Mouse (Mus musculus) liver, embryonic 15.5 days (tissue): ENCODE measurements around the gene Cnot11. TPM values are rescaled to one million over a fixed set of nuclear protein-coding genes. Genes with fewer than 3 reads are reported as not detected.

Experiments
- ATAC-seq: fragments of 200-750 bp; cut with Nextera tagmentation; 2 replicates; pipeline ENCODE4 v1.8.0; 2017; ENCODE audit warnings: moderate number of reproducible peaks, mild to moderate bottlenecking, moderate library complexity; ENCODE audit not compliant: insufficient read depth
- H3K27ac ChIP-seq: fragments of 300-500 bp; sonication (generic); replicated peaks from 2 replicates; pipeline ENCODE4 v1.5.1; 2015; ENCODE audit warnings: mild to moderate bottlenecking, inconsistent platforms
- H3K27me3 ChIP-seq: fragments of 300-500 bp; sonication (generic); 2 replicates; pipeline ENCODE4 v1.6.1; 2015; ENCODE audit warnings: mild to moderate bottlenecking, inconsistent platforms
- H3K36me3 ChIP-seq: fragments of 300-500 bp; sonication (generic); replicated peaks from 2 replicates; pipeline ENCODE4 v1.6.1; 2015; ENCODE audit warnings: moderate library complexity, mild to moderate bottlenecking, inconsistent platforms
- H3K4me1 ChIP-seq: fragments of 300-500 bp; sonication (generic); replicated peaks from 2 replicates; pipeline ENCODE4 v1.6.1; 2015; ENCODE audit warnings: inconsistent platforms
- H3K4me2 ChIP-seq: fragments of 300-500 bp; sonication (generic); 2 replicates; pipeline ENCODE4 v1.6.1; 2015; ENCODE audit warnings: moderate library complexity, mild to moderate bottlenecking, inconsistent platforms
- H3K4me3 ChIP-seq: fragments of 300-500 bp; sonication (generic); replicated peaks from 2 replicates; pipeline ENCODE4 v1.5.1; 2015; ENCODE audit warnings: mild to moderate bottlenecking, inconsistent platforms
- H3K9ac ChIP-seq: fragments of 300-500 bp; sonication (generic); 2 replicates; pipeline ENCODE4 v1.6.1; 2015; ENCODE audit warnings: moderate library complexity, mild to moderate bottlenecking, inconsistent platforms
- H3K9me3 ChIP-seq: fragments of 300-500 bp; sonication (generic); replicated peaks from 2 replicates; pipeline ENCODE4 v1.6.1; 2016; ENCODE audit warnings: inconsistent platforms
- WGBS: fragments of 180-500 bp; shearing (Covaris S2); methylation state at CpG from one replicate; pipeline ENCODE4 v1.1.7; 2015; ENCODE audit warnings: mixed read lengths; ENCODE audit not compliant: insufficient replicate concordance; 5-methylcytosine and 5-hydroxymethylcytosine counted together
- polyA plus RNA-seq: library from polyadenylated mRNA; unstranded; fragments of >200 nt; fragmentation: Nextera tagmentation; extraction: Ambion mirVana; gene quantifications from 2 replicates; pipeline ENCODE4 v1.2.1, GENCODE M21; 2015

The Cnot11 gene
- polyA plus RNA-seq, 1 experiment from 2014 or later, result 8.1 TPM

DNA sequence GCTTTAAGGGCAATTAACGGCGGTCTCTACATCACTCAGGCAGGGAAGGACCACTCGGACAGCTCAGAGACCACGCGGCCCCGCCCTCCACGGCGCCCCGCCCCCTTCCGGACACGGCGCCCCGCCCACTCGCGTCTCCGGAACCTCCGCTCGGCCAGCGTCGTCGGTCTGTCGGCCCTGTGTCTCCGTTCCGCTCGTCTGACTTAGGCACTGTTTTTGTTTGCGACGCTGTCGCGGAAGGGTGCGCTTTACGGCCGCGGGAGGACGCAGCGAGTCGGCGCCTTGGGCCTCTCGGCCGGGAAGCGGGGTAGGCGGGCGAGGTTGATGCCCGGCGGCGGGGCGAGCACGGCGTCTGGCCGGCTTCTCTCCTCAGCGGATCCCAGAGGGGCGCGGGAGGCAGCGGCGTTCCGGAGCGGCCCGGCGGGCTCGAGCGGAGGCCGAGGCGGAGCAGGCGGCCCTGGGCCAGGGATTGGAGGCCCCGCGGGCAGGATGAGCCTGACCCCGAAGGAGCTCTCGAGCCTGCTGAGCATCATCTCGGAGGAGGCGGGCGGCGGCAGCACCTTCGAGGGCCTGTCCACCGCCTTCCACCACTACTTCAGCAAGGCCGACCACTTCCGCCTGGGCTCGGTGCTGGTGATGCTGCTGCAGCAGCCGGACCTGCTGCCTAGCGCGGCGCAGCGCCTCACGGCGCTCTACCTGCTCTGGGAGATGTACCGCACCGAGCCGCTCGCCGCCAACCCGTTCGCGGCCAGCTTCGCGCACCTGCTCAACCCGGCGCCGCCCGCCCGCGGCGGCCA is 921 bp downstream of the Cnot11 start:
- Histone ChIP-seq H3K4me3 (peak overlapping the region; percentile 95), H3K9me3 (no peaks in the 10 kb centered on the region), H3K36me3 (peaks cover 28% of the 10 kb centered on the region), H3K4me1 (peaks cover 28% of the 10 kb centered on the region), H3K4me2 (peak overlapping the region; percentile 98), H3K9ac (peak overlapping the region; percentile 92), H3K27me3 (0 out of 2 replicates have a peak, but pooled peaks cover 4% of the 10 kb centered on the region), H3K27ac (peak overlapping the region; percentile 92)
- WGBS, result under 1% methylated on average over 100 of the region's 100 CpGs
- peak; percentile 93 for ATAC-seq

DNA sequence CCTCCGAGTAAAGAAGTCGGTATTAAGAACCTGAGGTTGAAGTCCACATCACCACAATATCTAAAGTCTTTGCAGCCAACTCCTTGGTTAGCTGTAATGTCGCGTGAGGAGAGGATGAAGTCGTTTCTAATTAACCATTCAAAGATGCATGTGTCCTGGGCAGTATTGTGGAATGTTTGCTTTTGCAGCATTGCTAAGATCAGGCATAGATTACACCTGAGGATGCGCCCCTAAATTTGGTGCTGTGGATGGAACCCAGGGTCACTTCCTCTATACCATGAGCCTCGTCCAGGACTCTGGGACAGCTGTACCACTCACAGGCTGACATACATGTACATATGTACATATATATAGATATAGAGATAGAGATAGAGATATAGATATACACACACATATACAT is 1.9 kb downstream of the Cnot11 start:
- ATAC-seq, result no peak
- H3K4me2 ChIP-seq, result peak overlapping the region; percentile 98
- peak overlapping the region; percentile 95 for H3K4me3 ChIP-seq
- peaks cover 28% of the 10 kb centered on the region for H3K4me1 ChIP-seq
- WGBS, result 30% methylated on average over 7 of the region's 7 CpGs
- H3K9ac ChIP-seq, result peak overlapping the region; percentile 92
- H3K36me3 ChIP-seq, result peaks cover 36% of the 10 kb centered on the region
- peak overlapping the region; percentile 92; the same call in 1 of the 2 replicates for H3K27ac ChIP-seq
- 0 out of 2 replicates have a peak, but pooled peaks cover 4% of the 10 kb centered on the region for H3K27me3 ChIP-seq
- H3K9me3 ChIP-seq, result no peaks in the 10 kb centered on the region

DNA sequence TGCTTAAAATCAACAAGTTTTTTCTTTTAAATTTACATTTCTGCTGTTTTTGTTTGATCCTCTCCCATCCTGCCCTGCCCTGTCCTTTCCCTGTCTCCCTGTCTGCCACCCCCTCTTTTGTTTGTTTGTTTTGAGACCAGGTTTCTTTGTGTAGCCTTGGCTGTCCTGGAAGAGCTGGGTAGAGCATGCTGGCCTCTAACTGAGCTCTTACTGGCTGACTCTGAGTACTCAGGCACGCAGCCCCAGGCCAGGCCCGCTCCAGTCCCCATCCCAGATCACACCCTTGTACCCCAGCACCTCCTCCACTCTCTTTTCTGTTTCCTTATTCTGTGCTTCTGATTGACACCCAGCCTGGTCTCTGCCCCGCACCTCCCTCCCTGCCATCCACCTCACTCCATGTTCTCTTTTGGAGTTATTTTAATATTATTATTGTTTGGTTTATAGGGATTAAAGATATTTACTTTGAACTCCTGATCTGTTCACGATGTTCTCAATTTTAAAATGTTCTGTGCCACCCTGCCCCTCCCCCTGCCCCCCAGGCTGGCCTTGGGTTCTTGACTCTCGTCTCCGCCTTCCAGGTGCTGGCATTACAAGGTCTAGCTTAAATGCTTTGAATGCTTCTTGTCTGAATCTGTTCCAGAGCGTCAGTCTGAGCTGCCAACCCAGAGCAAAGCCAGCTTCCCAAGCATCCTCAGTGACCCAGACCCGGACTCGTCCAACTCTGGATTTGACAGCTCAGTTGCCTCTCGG is 3.0 kb downstream of the Cnot11 start:
- Histone ChIP-seq H3K4me1 (peaks cover 28% of the 10 kb centered on the region), H3K9ac (no peak overlapping the region), H3K27me3 (0 out of 2 replicates have a peak, but pooled peaks cover 4% of the 10 kb centered on the region), H3K4me3 (no peak overlapping the region), H3K36me3 (peaks cover 45% of the 10 kb centered on the region), H3K27ac (no peak overlapping the region), H3K9me3 (no peaks in the 10 kb centered on the region), H3K4me2 (no peak overlapping the region)
- WGBS, result 82% methylated on average over 10 of the region's 10 CpGs
- ATAC-seq, result no peak

DNA sequence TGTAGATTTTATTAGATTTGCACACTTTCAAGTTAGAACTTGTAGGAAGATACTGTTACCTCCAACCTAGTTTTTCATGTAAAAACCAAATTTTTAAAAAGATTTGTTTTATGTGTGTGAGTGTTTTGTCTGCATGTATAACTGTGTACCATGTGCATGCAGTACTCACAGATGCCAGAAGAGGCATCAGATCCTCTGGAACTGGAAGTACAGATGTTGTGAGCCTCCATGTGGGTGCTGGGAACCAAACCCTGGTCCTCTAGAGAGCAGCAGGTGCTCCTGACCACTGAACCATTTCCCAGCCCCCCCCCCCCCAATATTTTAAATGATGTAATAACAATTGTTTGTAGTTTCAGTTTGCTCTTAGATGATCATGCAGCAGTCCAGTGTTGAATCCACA is 5.8 kb downstream of the Cnot11 start:
- no peak for ATAC-seq
- no peak overlapping the region for H3K9ac ChIP-seq
- H3K27ac ChIP-seq, result no peak overlapping the region
- peaks cover 19% of the 10 kb centered on the region for H3K4me1 ChIP-seq
- H3K9me3 ChIP-seq, result no peaks in the 10 kb centered on the region
- no peaks in the 10 kb centered on the region for H3K27me3 ChIP-seq
- no peak overlapping the region for H3K4me2 ChIP-seq
- no peak overlapping the region for H3K4me3 ChIP-seq
- peaks cover 69% of the 10 kb centered on the region for H3K36me3 ChIP-seq

DNA sequence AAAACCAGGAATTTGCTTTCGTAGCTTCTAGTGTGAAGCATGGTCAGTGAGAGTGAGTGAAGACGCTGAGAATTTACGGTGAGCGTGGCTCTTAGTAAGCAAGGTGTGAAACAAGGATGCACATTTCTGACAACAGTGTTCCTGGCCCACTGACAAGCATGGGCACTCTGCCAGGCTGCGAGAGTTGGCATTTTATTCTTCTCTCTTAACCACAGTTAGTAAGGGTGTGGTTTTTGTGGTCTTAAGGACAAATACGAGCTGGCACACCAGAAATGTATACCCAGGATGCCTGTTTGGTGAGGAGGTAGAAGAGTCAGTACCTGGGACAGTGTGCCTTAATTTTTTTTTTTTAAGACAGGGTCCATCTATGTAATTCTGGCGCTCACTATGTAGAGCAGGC is 10.8 kb downstream of the Cnot11 start:
- 70% methylated on average over 7 of the region's 7 CpGs for WGBS
- Histone ChIP-seq H3K4me1 (no peaks in the 10 kb centered on the region), H3K9me3 (no peaks in the 10 kb centered on the region), H3K36me3 (peaks cover 81% of the 10 kb centered on the region), H3K9ac (no peak overlapping the region), H3K4me3 (no peak overlapping the region), H3K4me2 (no peak overlapping the region), H3K27ac (no peak overlapping the region), H3K27me3 (no peaks in the 10 kb centered on the region)
- no peak for ATAC-seq

DNA sequence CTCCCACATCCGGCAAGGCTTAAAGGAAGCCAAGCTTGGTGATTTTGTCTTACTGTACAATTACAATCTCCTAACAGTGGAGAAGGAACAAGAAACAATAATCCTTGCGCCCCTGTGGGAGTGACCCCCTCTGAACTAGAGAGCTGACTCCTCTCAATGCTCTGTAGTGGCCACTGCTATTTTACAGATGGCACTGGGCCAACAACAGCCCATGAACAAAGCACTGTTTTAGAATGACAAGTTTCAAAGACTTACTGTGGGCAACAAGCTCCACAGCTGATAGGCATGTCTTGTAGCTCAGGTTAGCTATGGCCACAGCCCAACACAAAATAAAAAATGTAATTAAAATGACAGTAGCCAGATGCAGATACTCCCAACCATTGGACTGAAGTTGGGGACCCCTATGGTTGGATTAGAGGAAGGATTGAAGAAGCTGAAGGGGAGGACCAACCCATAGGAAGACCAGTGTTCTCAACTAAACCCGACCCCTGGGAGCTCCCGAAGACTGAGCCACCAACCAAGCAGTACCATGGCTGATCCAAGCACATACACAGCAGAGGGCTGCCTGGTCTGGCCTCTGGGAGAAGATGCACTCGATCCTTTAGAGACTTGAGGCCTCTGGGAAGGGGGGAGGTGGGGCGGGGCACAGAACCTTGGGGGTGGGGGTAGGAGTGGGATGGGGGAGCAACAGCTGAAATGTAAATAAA is 11.5 kb downstream of the Cnot11 start:
- no peak for ATAC-seq
- 79% methylated on average over 6 of the region's 6 CpGs for WGBS
- H3K4me2 ChIP-seq, result no peak overlapping the region
- no peaks in the 10 kb centered on the region for H3K9me3 ChIP-seq
- no peaks in the 10 kb centered on the region for H3K4me1 ChIP-seq
- H3K27me3 ChIP-seq, result no peaks in the 10 kb centered on the region
- H3K9ac ChIP-seq, result no peak overlapping the region
- no peak overlapping the region for H3K27ac ChIP-seq
- peaks cover 77% of the 10 kb centered on the region for H3K36me3 ChIP-seq
- no peak overlapping the region for H3K4me3 ChIP-seq

DNA sequence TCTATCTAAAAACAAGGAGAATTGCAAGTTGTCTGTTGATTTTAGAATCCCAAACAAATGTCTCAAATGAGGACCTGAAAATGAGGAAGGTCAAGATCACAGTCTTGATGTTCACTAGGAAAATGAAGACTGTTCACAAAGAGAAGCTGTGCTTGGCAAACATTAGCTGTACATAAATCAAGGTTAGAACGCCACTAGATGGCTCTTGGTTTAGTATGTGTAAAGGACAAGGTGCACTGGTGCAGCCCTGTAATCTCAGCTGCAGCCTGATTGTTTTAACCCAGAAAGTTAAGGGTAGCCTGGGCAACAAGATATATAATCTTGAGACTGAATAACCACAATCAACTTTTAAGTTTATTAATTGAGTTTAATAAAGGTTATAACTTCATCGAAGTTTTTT is 12.4 kb downstream of the Cnot11 start:
- no peak overlapping the region for H3K9ac ChIP-seq
- no peak overlapping the region for H3K4me3 ChIP-seq
- ATAC-seq, result no peak
- H3K4me2 ChIP-seq, result no peak overlapping the region
- WGBS, result 55% methylated on average over 2 of the region's 2 CpGs
- H3K36me3 ChIP-seq, result peaks cover 76% of the 10 kb centered on the region
- no peaks in the 10 kb centered on the region for H3K4me1 ChIP-seq
- H3K9me3 ChIP-seq, result no peaks in the 10 kb centered on the region
- H3K27me3 ChIP-seq, result no peaks in the 10 kb centered on the region
- H3K27ac ChIP-seq, result no peak overlapping the region

DNA sequence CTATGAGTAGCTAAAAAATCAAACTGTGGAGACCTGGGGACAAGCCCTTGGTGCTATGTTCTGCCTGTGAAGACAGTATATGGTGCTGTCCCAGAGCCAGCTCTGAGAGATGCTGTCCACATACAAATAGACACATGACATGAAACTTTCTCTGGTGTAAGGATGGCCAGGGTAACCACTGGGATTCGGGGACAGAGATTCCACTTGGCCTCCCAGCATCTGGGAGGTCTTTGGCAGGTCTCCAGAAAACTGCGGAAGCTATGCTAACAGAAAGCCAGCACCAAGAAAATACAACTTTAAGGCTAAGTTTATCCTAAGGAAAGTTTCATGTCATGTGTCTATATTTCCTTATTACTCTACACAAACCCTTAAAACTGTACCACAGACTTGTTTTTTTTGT is 15.0 kb downstream of the Cnot11 start:
- Histone ChIP-seq H3K9ac (no peak overlapping the region), H3K4me3 (no peak overlapping the region), H3K27me3 (no peaks in the 10 kb centered on the region), H3K36me3 (peaks cover 72% of the 10 kb centered on the region), H3K9me3 (no peaks in the 10 kb centered on the region), H3K4me1 (no peaks in the 10 kb centered on the region), H3K4me2 (no peak overlapping the region), H3K27ac (no peak overlapping the region)
- 80% methylated on average over 2 of the region's 2 CpGs for WGBS
- no peak for ATAC-seq

DNA sequence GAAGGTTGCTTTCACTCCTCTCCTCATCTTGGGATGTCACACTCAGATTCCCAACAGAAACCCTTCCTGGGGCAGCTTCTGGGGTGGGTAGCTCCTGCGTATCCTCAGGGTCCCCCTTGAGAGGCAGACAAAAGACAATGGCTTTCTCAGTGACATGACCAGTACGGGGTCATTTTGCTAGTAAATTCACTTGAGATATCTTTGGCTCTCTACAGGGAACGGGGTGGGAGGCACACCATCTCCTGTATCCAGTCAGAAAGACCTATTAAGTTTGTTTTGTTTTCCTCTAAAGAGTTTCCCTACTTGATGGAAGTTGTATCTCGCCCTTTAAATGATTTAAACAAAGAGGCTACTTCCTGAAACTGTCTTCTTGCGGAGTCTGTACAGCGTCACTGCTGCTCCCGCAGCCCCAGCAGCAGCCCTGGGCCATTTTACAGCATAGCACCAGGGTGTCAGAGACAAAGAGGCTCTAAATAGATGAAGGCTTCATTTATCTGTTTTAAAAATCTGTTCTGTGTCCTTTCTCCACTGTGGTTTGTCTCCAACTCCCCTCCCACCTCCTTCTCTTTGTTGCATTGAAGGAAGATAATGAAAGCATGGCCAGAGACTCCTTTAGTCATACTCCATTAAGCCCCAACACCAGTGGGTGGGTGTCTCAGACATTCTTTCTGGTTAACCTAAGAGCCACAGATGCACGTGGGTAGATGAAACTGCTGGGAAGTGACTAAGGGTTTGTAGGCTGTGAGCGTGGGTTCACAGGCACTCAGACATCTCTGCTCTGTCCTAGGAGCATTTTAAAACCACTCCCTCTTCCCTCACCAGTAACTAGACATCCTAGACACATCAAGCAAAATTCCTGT is 21.0 kb downstream of the Cnot11 start:
- peaks cover 61% of the 10 kb centered on the region for H3K36me3 ChIP-seq
- H3K4me1 ChIP-seq, result no peaks in the 10 kb centered on the region
- no peak overlapping the region for H3K9ac ChIP-seq
- no peak overlapping the region for H3K4me3 ChIP-seq
- no peaks in the 10 kb centered on the region for H3K9me3 ChIP-seq
- WGBS, result 61% methylated on average over 9 of the region's 9 CpGs
- no peak for ATAC-seq
- no peaks in the 10 kb centered on the region for H3K27me3 ChIP-seq
- no peak overlapping the region for H3K4me2 ChIP-seq
- H3K27ac ChIP-seq, result no peak overlapping the region

DNA sequence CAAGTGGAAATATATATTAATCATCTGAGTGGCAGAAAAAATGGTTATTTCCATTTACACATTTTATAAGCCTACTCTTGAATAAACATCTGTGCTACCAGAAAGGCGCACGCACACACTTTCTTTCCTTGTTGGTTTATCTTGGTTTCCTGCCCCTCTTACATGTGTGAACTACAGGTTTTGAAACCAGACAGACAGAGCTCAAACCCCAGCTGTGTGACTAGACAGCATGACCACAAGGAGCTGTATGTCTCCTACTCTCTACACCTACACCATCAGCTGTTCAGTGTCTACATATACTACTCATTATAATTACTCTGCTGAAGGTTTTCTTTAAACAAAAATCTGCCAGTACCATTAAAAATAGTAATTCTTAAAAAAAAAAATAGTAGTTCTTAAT is 24.2 kb downstream of the Cnot11 start:
- Histone ChIP-seq H3K9me3 (no peaks in the 10 kb centered on the region), H3K27me3 (no peaks in the 10 kb centered on the region), H3K4me1 (no peaks in the 10 kb centered on the region), H3K9ac (no peak overlapping the region), H3K27ac (no peak overlapping the region), H3K4me2 (no peak overlapping the region), H3K36me3 (peaks cover 46% of the 10 kb centered on the region), H3K4me3 (no peak overlapping the region)
- WGBS, result 88% methylated on average over 2 of the region's 2 CpGs
- ATAC-seq, result no peak
